Comparison of ENCODE assay signal across 8 mouse cellular contexts in the genomic region with DNA sequence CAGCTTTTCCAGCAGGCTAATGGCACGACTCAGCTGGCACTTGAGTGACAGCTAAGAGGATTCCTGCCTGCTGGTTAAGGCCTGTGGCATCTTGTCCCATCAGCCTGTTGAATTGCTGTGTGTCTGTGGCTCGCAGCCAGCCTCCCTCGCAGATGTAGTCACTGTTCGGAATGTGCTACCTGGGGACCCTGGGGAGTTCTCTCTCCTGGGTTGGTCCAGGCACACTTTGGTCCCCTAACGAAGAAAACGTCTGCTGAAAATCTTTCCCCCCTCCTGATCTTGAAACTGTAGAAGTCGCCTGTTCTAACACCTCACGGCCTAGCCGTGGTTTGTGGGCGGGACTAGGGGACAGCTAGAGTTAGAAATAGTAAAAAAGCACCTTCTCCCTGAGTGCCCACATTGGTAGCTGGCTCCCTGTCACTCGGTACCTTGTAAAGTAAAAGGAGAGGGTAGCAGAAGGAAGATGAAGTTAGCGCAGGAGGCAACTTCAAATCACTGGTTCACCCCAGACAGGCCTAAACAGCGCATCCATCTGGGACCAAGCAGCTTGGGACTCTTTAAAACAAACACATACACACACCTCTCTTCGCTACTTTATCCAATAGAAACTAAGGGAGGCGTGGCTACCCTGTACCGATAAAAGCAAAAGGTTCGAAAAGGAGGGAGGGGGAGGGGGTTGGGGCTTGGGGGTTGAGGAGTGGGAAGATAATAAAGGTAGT. TPM values are rescaled to one million over a fixed set of nuclear protein-coding genes. Genes with fewer than 3 reads are reported as not detected.
DNase-seq lines count a peak whose midpoint lies in the region; ATAC-seq and TF ChIP-seq lines count a peak whose summit lies in the region.

No protein-coding gene starts in this region.

- H3K9ac ChIP-seq in limb, embryonic 11.5 days (ENCODE audit: low read length), result peak overlapping the region; percentile 27
- H3K9ac ChIP-seq in neural tube, embryonic 14.5 days (replicated peaks; ENCODE audit: low read depth, low read length), result no peak overlapping the region

- no peaks in the 10 kb centered on the region for H3K27me3 ChIP-seq in testis, adult 2 months (ENCODE audit: control insufficient read depth, insufficient read depth, low read length)
- H3K27me3 ChIP-seq in limb, embryonic 11.5 days (ENCODE audit: control insufficient read depth, insufficient read depth, low read length), result no peaks in the 10 kb centered on the region
- 0 out of 2 replicates have a peak, but pooled peaks cover 2% of the 10 kb centered on the region for H3K27me3 ChIP-seq in neural tube, embryonic 14.5 days (ENCODE audit: control insufficient read depth, insufficient read depth, low read length)

- TF ChIP-seq CTCF in testis, adult 2 months (IDR thresholded peaks at IDR 0.05; ENCODE audit: control insufficient read depth, insufficient read depth, insufficient replicate concordance, low read depth, low read length), result no peak

- no peaks in the 10 kb centered on the region for H3K9me3 ChIP-seq in limb, embryonic 11.5 days (ENCODE audit: control insufficient read depth, low read length)
- no peaks in the 10 kb centered on the region for H3K9me3 ChIP-seq in neural tube, embryonic 14.5 days (ENCODE audit: control insufficient read depth, low read length)

- peak overlapping the region; percentile 45 for H3K4me2 ChIP-seq in limb, embryonic 11.5 days (ENCODE audit: low read depth, severe bottlenecking)
- peak overlapping the region; percentile 42 for H3K4me2 ChIP-seq in neural tube, embryonic 14.5 days (ENCODE audit: low read depth, low read length)

- TF ChIP-seq POLR2A in testis, adult 2 months (IDR thresholded peaks at IDR 0.05; ENCODE audit: control insufficient read depth, low read depth, low read length), result no peak

- 8% methylated on average over 17 of the region's 17 CpGs for WGBS in limb, embryonic 11.5 days
- 17% methylated on average over 17 of the region's 17 CpGs for WGBS in neural tube, embryonic 14.5 days

- H3K36me3 ChIP-seq in testis, adult 2 months (ENCODE audit: control insufficient read depth, insufficient read depth, low read length), result no peaks in the 10 kb centered on the region
- no peaks in the 10 kb centered on the region for H3K36me3 ChIP-seq in limb, embryonic 11.5 days (ENCODE audit: control insufficient read depth, insufficient read depth, low read length)
- no peaks in the 10 kb centered on the region for H3K36me3 ChIP-seq in neural tube, embryonic 14.5 days (ENCODE audit: control insufficient read depth, insufficient read depth, low read length)

- no peak overlapping the region for H3K27ac ChIP-seq in testis, adult 2 months (ENCODE audit: control insufficient read depth, insufficient read depth, low read depth, low read length)
- no peak overlapping the region for H3K27ac ChIP-seq in limb, embryonic 11.5 days (replicated peaks; ENCODE audit: low read depth, low read length)
- H3K27ac ChIP-seq in neural tube, embryonic 14.5 days (ENCODE audit: low read depth, low read length), result no peak overlapping the region

- intact Hi-C loops in left cerebral cortex, postnatal 36 days (cut with DNase I), result no loop called here

- peak overlapping the region; percentile 76 for H3K4me3 ChIP-seq in testis, adult 2 months (ENCODE audit: control insufficient read depth, low read depth, low read length)
- H3K4me3 ChIP-seq in limb, embryonic 11.5 days (ENCODE audit: low read depth, low read length), result peak overlapping the region; percentile 30
- peak overlapping the region; percentile 26 for H3K4me3 ChIP-seq in neural tube, embryonic 14.5 days (ENCODE audit: low read depth, low read length)

- H3K4me1 ChIP-seq in testis, adult 2 months (ENCODE audit: control insufficient read depth, insufficient read depth, low read length), result peaks cover 13% of the 10 kb centered on the region
- H3K4me1 ChIP-seq in limb, embryonic 11.5 days (ENCODE audit: control insufficient read depth, insufficient read depth, low read length), result peaks cover 10% of the 10 kb centered on the region
- no peaks in the 10 kb centered on the region for H3K4me1 ChIP-seq in neural tube, embryonic 14.5 days (ENCODE audit: control insufficient read depth, insufficient read depth, low read length)

- DNase-seq in testis, postnatal 14 days (ENCODE audit: low spot score), result no peak
- DNase-seq in embryo, embryonic 11.5 days (ENCODE audit: low read depth, low spot score), result peak; percentile 40
- peak; percentile 55 for DNase-seq in limb, embryonic 11.5 days (ENCODE audit: low spot score)
- DNase-seq in T-cell, adult 2 months (ENCODE audit: low spot score), result no peak
- no peak for DNase-seq in left cerebral cortex, postnatal 36 days (ENCODE audit: low spot score in 2 of 2)

- peak; percentile 39 to 49; a peak in 3 of 4 replicates for ATAC-seq in hematopoietic stem cell, adult 5-6 weeks (replicated peaks in 1 of 2; ENCODE audit: insufficient read depth in 1 of 2, low FRiP score in 2 of 2, low TSS enrichment in 1 of 2, low read depth in 1 of 2, poor library complexity in 2 of 2, severe bottlenecking in 2 of 2)
- peak; percentile 91 for ATAC-seq in limb, embryonic 11.5 days (ENCODE audit: insufficient number of reproducible peaks, low FRiP score, low TSS enrichment, low read depth)
- ATAC-seq in neural tube, embryonic 14.5 days (ENCODE audit: low read depth), result peak; percentile 85

RNA-seq across cellular contexts. Expression of gene Lnx1, which starts 1.2 kb away (rescaled TPM):
- polyA plus RNA-seq in testis, adult 2 months (2012; rRNA removed), result 1.7 and 1.8 TPM in 2 replicates
- total RNA-seq in hematopoietic stem cell, adult 5-6 weeks (2017), result 0.05 and 0.25 TPM in 2 replicates
- polyA plus RNA-seq in limb, embryonic 11.5 days (2014; fragmentation: Nextera tagmentation; extraction: Ambion mirVana), result 1.6 and 2.0 TPM in 2 replicates
- polyA plus RNA-seq in neural tube, embryonic 14.5 days (2014; fragmentation: Nextera tagmentation; extraction: Ambion mirVana), result 7.7 and 12.6 TPM in 2 replicates
- 10 to 100 TPM; 25.1 to 25.8 TPM for total RNA-seq in left cerebral cortex, postnatal 36 days (2021)

Comparison
In these comparisons a context has a peak if more than half of its experiments do, and no peak if none do; other contexts are left out.
1. H3K4me3 ChIP-seq: peak in every context shown above with its lines; median percentile 76 in testis, adult 2 months; 30 in limb, embryonic 11.5 days; 26 in neural tube, embryonic 14.5 days.
2. DNase-seq: peak in embryo, embryonic 11.5 days (single experiment) and limb, embryonic 11.5 days (single experiment); none in testis, postnatal 14 days (single experiment), T-cell, adult 2 months (single experiment) and left cerebral cortex, postnatal 36 days (0 of 2).
3. Peak in every context shown above with its lines, with median percentiles within 50 percentile points of each other: ATAC-seq.